Mouse (Mus musculus): ENCODE measurements around the gene Apbb2.

Gene Apbb2

DNA sequence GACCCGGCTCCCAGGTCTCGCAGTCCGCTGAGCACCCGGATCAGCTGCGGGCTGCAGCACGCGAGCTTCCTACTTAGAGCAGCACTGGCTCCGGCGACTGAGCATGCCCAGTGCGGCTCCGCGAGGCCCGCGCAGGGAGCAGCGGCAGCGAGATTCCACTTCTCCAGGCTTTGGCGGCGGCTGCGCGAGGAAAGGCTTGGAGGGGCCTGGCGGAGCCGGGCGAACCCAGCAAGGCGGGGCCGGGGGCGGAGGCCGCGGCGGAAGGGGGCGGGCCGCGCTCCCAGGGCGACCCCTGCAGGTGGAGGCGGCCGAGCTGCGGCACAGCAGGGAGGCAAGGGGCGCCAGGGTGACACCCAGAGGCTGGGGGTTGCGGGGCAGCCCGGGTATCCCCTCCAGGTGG is at the start of gene Apbb2:
Gene Apbb2 (minus strand): TSS at position 188 of the 400 bp plus-strand sequence.
- DNase-seq = peak; percentile 97

DNA sequence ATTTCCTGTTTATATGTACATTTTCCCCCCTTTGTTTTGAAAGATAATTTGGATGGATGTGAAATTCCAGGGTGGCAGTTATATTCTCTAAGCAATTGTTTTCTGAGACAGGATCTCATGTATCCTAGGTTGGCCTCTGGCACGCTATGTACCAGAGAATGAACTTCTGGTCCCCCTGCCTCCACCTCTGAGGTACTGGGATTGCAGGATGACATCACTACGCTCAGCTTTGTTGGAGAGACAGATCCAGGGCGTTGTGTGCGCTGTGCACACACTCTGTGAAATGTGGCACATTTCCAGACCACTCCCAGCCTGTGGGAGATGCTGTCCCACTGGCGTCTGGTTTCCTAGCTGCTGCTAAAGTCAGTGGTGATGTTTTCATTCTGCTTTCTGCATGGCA is 35.6 kb upstream of the Apbb2 start:
- DNase-seq = peak; percentile 63

DNA sequence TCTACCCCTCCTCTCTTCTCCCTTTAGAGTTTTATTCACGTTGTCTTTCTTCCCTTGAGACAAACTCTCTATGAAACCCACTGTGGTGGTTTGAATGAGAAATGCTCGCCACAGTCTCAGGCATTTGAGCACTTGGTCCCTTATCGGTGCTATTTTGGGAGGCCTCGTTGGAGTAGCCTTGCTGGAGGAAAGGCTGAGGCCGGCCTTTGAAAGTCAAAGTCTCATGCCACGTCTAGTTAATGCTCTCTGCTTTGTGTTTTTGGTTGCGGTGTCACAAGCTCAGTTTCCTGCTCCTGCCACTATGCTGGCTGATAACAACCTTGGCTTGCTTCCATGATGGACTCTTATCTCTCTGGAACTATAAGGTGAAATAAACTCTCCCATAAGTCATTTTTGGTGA is 28.9 kb upstream of the Apbb2 start:
- DNase-seq = no peak

DNA sequence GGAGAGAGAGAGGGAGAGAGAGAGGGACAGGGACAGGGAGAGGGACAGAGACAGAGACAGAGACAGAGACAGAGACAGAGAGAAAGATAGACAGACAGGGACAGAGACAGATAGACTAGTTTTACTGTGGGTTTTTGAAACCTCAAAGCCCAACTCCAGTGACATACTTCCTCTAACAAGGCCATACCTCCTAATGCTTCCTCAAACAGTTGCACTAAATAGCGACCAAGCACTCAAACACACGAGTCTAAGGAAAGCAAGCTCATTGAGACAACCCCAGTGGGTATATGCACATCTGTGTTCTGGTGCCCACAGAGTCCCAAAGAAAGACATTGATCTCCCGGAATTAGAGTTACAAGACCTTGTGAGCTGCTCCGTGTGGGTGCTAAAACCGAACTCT is 24.7 kb upstream of the Apbb2 start:
- DNase-seq = no peak

DNA sequence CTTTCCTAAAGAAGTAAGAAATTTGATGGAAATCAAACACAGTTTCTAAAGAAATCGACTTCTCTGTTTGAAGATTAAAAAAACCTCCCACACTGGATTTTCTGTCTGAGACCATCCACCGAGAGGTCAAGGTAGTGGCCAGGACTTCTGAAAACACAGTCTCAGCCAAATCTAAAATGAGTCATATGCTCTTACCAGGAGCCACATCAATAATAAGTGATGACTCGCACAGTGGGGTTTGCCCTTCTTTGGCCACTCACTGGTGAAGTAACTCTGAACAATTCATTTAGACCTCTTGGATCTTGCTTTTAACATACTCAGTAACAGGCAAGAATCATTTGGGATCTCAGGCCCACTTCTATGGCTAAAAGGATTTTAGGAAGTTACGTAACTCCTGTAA is 23.6 kb upstream of the Apbb2 start:
- DNase-seq = no peak

DNA sequence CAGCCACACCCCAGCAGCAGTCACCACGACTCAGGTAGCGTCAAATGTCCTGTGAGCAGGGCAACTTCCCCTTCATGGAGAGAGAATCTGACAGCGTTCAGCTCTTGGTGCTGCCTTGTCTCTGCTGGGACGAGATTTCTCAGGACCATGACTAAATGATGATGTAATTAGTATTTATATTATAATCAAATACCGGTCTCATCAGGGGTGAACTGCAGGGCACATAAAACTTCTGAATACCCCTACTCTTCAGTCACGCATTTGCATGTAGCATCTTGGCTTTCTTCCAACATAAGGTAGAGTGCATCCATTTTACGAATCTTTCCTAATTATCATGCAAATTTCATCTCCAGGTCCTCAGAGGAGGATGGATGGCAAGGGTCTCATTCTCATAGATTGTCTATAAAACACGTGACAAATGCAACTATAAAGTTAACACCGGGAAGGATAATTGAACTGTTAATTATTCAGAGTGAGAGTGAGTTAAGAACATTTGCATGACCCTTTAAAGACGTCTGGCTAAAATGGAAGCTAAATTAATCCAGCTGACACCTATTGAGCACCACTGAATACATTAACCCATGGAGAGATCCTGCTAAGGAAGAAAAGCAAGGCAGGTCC is 17.0 kb upstream of the Apbb2 start:
- no peak for DNase-seq

DNA sequence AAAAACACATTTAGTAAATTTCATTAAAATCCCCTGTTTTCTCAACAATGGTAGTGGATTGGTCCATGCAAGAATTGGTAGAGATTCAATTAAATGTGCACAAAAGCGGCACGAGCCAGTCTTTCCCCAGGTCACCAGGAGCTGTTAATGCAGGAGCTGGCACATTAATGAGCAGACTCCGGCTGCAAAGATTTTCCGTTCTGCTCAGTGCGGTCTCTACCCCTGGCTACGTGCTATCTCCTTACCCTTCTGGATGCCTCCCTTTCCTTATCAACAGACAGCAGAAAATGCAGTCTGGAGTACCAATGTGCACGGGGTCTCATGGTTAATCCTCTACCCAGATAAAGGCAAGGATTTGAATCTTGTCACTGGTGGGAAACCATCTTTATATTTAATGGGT is 9.2 kb upstream of the Apbb2 start:
- DNase-seq = no peak

DNA sequence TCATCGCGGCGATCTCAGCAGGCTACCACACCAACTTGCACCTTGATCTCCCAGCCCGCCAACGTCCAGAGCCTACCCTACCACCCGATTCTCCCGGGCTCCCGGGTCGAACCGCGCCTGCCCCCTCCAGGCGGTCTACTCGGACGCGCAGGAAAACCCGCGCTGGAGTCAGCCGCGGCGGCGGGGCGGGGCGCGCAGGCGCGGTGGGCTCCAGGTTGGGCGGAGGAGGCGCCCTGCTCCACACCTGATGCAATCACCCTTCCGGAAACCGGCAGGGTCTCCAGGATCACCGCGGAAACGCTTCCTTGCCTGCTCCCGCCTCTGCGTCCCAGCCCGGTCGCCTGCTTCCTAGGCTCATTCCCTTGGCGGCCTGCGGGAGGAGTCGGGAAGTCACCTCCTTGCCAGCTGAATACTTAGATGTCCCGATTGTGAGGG is 1.6 kb upstream of the Apbb2 start:
- DNase-seq = peak; percentile 95

DNA sequence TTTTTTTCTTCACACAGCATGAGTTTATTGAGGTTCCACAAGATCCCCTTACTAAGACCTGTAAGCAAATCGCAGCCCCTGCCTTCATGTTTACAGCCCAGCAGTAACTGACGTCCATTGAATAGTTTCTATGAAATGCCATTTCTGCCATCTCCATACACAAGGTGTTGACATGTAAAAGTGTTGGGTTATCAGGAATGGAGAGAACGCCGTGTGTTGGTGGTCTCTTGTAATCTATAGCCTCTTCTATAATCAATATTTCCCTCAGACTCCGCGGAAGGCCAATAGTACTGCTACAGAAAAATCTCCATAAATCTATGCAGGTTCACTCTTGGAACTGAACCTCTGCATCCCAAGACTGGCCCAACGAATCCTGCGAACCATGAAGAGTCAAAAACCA is 1.1 kb upstream of the Apbb2 start:
- no peak for DNase-seq

DNA sequence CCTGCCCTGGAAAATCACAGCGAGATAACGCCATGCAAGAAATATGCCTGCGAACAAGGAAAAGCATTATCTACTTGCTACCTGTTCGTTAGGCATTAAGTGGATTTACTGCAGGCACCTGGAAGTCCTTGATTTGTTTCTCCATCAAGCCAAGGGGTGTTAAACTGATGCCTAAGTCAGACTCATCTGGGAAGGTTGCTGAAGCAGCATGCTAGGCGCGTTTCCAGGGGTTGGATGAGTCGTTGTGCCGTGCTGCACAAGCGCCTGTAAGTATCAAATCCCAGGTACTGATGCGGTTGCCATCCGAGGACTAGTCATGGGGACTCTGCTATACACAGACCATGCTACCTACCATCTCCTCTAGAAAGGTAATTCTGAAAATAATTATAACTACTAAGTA is 611 bp upstream of the Apbb2 start:
- DNase-seq = no peak

DNA sequence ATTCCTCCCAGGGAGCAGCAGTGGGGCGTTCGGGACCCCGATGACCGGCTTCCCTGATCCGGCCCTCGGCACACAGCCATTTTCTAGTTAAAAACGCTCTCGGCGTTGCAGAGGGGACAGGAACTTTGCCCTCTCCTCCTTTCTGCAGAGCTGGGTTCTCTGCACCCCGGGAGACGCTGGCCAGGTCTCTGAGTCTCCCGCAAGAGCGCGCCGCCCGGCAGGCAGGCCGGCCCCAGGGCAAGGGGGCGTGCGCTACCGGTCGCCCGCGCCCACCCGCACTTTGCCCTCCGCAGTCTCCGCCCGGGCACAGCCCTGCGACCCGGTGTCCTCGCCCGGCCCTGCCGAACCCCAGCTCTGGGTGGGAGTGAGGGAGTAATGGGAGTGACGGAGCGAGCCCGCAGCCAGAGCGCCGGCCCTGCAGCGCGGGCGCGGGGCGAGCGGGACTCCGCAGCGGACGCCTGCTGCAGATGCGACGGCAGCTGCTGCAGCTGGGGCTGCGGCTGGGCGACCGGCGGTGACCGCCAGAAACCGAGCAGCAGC is 593 bp downstream of the Apbb2 start:
- peak; percentile 82 for DNase-seq

DNA sequence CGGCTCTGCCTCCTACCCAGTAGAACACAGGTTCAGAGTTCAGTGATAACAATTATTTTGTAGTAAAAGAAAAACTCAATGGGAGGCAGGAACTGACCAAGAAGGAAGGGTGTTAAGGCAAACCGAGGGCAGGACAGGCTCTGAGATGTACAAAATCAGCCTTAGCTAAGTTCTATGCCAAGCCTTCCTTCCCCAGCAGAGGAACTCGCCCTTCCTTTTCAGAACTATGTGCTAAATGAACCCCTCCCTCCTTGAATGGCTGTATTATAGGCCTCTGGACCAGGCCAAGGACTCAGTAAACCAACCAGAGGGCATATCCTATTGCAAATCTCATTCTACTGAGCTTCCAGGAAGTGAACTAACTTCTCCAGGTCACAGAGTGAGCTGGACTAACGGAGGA is 3.6 kb downstream of the Apbb2 start:
- DNase-seq = no peak

DNA sequence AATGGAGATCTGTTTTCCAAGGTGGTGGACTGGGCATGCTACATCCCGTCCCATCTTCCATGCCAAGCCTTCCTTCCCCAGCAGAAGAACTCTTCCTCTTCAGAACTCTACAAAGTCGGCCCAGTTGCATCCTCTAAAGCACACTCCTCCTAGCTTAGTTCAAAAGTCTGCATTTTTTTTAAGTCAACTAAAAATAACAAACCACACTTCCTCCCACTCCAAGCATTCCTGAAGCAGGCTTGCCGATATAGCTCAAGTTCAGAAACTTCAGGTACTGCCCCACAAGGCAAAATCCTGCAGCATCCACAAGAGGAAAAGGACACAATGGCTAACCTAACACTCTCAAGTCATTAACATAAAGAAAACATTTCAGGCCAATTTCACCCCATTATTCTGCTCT is 4.9 kb downstream of the Apbb2 start:
- no peak for DNase-seq

DNA sequence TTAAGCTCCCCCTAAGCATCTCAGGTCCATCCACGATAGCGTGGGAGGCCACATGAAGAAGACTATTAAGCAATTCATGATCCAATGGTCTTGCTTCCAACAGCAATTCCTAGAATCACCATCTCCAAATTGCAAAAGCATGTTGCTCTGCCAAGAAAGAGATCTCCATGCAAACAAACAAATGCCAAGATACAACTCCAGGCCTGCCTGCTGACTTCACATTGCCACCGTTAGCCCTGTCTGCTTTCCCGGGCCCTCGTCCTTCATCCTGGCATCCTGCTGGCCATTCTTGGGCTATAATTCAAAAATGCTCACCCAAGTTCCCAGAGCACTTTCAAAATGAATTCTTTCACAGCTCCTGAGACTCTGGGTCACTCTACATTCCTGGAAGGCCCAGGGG is 5.6 kb downstream of the Apbb2 start:
- no peak for DNase-seq

DNA sequence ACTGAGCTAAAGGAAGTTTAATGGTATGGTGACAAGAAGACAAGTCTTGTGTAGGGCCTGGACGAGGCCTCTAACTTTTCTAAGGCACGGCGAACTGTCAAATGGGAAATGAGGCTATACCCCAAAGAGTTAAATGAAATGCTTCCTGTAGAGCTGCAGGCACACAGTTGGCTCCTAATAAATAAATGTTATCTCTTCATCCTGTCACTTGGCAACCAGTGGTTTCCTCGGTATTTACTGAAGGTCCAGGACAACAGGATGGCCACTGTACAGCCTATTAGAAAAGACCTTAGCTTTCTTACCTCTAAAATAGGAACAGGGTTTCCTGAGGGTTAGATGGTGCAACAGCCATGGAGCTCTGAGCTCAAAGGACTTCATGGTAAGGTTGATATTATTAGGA is 6.7 kb downstream of the Apbb2 start:
- DNase-seq = no peak

DNA sequence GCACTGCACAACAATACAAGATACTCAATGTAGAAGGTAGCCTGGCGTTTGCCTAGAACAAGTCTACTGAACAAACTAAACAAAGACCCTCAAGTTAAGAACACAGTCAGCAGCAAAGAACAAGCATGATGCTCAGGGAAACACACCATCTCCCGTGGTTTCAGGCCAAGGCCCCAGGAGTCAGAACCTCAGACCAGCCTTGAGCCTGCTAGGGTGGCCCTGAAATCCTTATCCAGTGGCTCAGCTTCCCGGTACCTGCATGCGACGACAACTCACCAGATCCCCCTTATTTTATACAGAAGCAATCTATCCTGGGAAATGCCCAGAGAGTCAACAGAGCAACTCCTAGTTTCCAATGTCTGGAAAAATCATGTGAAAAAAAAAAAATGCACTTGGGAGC is 7.2 kb downstream of the Apbb2 start:
- no peak for DNase-seq

DNA sequence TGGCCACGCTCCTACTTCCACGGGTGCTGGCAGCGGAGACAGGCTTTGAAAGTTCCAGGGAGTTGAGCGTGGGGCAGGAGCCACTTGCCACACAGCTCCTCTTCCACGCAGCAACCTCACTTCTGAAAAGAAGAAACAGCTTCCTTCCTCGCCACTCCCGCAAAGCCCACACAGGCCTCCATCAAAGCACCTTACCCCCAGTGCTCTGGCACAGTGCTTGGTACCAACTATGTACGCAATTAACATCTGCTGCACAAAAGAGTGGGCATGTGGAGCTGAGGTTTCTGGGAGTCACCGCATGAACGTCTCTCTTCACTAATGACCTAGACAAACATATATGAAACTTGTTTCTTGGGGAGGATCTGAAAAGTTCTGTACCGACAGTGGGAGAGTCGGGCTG is 8.3 kb downstream of the Apbb2 start:
- no peak for DNase-seq

DNA sequence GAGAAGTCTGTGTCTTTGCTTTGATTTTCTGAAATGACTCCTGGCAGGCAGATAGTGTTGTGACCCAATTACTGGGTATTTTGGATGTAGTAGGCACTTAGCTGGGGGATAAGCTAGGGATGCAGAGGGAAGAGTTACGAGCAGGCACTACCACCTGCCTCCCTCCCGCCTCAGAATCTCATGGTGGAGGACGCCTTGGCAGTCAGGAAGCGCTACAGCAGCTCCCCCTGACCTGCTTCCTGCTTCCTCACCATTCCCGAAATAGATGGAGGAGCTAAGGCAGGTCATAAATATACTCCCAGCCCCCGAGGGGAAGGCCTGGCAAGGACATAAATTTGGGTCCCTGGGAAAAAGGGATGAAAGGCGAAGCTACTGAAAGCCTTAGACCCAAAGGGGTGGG is 9.3 kb downstream of the Apbb2 start:
- DNase-seq = peak; percentile 57

DNA sequence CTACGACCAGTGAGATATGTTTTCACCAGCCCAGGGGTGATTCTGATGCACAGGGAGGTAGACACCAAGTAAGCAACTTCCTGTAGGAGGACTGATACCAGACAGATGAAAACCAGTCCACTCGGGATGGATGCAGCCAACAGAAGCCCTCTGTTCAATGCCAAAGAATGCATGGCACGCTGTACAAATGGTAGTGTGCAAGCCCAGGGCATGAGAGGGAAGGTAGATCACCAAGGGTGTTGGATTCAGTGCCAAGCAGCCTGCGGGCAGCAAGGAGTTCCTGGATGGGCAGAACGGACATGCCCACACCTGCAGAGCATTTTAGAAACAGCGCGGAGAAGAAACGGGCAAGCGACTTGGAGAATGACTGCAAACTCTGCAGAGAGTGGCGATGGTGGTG is 10.8 kb downstream of the Apbb2 start:
- no peak for DNase-seq

DNA sequence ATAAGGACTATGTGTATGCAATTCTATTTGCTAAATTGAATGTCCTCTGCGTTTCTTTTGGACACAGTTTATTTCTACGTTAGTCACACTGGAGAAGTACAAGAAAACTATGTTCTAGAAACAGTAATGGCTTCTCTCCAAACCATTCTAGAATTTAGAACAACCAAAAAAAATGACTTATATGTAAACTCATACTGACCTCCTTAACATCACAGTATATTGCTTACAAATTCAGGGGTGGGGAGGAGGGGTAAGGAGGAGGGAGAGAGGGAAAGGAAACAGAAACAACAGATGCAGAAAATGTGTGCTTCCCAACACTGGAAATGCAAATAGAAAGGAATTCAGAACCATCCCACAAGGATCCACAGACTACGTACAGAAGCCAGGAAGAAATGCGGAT is 11.4 kb downstream of the Apbb2 start:
- no peak for DNase-seq

DNA sequence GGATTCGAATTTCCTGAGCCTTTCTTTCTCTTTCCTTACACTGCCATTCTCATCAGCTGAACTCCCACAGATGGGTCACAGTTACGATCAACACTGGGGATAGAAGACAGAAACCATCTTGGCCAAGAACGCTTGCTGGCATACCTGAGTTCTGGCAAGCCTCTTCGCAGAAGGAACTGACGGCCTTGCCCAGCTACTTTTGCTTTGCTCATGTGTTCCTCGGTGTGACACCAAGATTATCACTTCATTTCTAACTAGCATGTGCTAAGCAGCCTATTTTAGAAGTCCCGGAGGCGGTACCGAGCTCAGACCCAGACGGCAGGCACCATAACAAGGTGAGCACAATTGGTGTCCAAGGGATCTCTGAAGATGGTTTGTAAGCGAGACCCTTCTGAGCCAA is 12.9 kb downstream of the Apbb2 start:
- no peak for DNase-seq

DNA sequence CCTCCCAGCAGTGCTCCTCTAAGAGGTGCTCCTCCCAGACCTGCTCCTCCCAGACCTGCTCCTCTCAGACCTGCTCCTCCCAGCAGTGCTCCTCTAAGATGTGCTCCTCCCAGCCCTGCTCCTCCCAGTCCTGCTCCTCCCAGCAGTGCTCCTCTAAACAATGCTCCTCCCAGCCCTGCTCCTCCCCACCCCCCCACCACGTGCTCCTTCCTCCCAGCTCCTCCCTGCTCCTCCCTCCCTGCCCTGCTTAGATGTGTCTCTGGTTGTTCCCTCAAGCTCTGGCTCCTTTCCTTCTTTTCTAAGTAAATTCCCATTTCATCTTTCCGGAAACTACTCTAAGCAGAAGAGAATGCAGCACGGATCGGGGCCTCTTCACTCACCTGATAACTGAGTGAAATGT is 14.2 kb downstream of the Apbb2 start:
- DNase-seq = no peak

DNA sequence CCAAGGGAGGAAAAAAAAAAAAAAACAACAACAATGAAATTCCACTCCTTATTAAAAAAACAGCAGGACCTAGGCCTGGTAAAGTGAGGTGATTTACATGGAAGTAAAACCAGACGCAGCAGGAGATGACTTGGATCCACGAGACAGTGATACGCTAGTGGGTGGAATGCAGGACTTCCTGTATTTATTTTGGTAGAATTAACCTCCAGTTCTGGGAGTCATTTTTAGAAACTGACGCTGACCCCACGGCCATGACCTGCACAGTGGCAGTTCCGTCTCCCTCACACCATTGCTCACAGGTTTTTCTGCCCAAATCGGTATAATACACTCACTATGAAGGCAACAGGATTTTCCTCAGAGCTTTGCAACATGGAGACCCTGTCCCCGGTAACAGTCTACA is 14.8 kb downstream of the Apbb2 start:
- peak; percentile 62 for DNase-seq

DNA sequence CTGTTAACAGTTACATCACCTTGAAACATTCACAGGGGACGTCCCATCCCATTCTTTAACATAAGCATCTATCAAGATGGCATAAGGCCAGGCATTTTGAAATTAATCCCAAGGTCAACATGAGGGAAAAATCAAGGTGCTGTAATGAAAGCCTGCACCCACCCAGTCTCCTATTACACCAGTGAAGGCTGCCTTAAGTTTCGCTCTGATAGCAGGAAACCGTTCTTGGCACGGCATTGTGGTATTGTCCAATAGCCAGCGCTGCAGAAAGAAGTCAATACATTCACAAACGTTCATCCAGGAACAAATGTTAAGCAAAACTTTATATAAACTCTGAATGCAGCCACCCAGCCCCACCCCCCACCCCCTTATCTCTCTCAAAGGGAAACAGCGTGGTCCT is 15.4 kb downstream of the Apbb2 start:
- peak; percentile 70 for DNase-seq

DNA sequence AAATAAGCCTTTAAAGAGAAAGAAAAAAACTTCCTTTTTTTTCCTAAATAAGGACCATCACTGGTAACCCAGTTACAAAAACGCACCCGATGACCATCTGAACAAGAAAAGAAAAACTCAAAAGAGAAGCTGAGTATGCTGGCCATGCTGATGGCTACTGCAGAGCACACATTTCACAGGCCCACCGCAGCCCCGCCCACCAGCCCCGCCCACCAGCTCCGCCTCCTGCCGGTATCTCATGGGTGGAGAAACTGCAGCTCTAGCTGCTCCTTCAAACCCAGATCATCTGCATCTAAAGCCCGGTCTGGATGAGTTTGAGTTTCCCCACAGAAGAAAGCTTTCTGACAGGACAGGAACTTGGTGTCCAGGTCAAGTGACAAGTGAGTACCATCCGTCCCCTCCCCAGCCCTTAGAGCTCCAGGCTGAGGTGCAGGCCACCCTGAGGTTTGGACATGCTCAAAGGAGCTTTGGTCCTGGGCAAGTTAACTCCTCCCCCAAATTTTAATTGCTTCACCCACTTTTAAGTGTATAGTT is 16.2 kb downstream of the Apbb2 start:
- peak; percentile 63 for DNase-seq

Data from kidney, postnatal 10 days (tissue).